Mouse (Mus musculus) liver, postnatal 0 days (tissue): Measurements from ENCODE around the gene Olfml2a.

Source experiments
- CTCF ChIP-seq: sonication (generic); IDR thresholded peaks from 2 replicates; pipeline ENCODE4 v1.5.1; 2016; ENCODE audit warnings: antibody characterized with exemption, low read depth
- EP300 ChIP-seq: IDR thresholded peaks from 2 replicates; pipeline ENCODE4 v1.6.1; 2016; ENCODE audit warnings: antibody characterized with exemption, low read depth, mild to moderate bottlenecking

DNA sequence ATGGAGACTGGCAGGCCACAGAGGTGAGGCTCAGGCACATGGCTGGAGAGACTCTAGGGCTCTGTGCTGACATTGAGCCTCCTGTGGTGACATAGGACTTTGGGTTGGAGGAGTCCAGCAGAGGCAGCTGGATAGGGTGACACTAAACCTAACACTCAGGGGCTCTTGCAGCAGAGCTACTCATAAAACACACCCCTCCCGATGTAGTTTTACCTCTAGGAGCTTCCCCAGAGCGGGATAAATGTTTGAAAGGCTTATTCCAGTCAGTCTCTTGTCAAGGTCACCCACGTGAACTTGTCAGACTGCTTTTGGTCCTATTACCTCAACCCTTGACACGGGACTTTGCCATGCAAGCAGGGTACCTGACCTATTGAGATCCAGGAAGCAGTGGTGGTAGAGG, 67.6 kb downstream of the Olfml2a start:
- TF ChIP-seq CTCF, result no peak
- no peak for TF ChIP-seq EP300
